Mouse (Mus musculus) kidney, embryonic 16.5 days (tissue): Measurements from ENCODE around the gene Popdc2. TPM values are rescaled to one million over a fixed set of nuclear protein-coding genes. Genes with fewer than 3 reads are reported as not detected.

Source experiments
- ATAC-seq: fragments of 200-750 bp; cut with Nextera tagmentation; 2 replicates; pipeline ENCODE4 v1.8.0; 2017; ENCODE audit warnings: moderate TSS enrichment; ENCODE audit not compliant: low FRiP score, low TSS enrichment
- H3K27ac ChIP-seq: fragments of 300-500 bp; sonication (generic); 2 replicates; pipeline ENCODE4 v1.5.1; 2014; ENCODE audit warnings: low read length
- H3K27me3 ChIP-seq: fragments of 300-500 bp; sonication (generic); 2 replicates; pipeline ENCODE4 v1.6.1; 2014; ENCODE audit warnings: low read length, control low read depth, mixed read lengths; ENCODE audit not compliant: insufficient read depth
- H3K36me3 ChIP-seq: fragments of 300-500 bp; sonication (generic); 2 replicates; pipeline ENCODE4 v1.6.1; 2014; ENCODE audit warnings: low read length, control low read depth, mixed read lengths; ENCODE audit not compliant: insufficient read depth
- H3K4me1 ChIP-seq: fragments of 300-500 bp; sonication (generic); 2 replicates; pipeline ENCODE4 v1.6.1; 2014; ENCODE audit warnings: low read length, control low read depth, mixed read lengths; ENCODE audit not compliant: insufficient read depth
- H3K4me2 ChIP-seq: fragments of 300-500 bp; sonication (generic); replicated peaks from 2 replicates; pipeline ENCODE4 v1.6.1; 2014; ENCODE audit warnings: low read depth, low read length
- H3K4me3 ChIP-seq: fragments of 300-500 bp; sonication (generic); 2 replicates; pipeline ENCODE4 v1.5.1; 2014; ENCODE audit warnings: mild to moderate bottlenecking, low read length
- H3K9ac ChIP-seq: fragments of 300-500 bp; sonication (generic); replicated peaks from 2 replicates; pipeline ENCODE4 v1.6.1; 2014; ENCODE audit warnings: low read length
- H3K9me3 ChIP-seq: fragments of 300-500 bp; sonication (generic); 2 replicates; pipeline ENCODE4 v1.6.1; 2016; ENCODE audit warnings: low read length, control low read depth
- WGBS: fragments of 180-500 bp; shearing (Covaris S2); extraction: QIAGEN DNeasy Blood & Tissue Kit; methylation state at CpG from one replicate; pipeline ENCODE4 v1.1.7; 2014; 5-methylcytosine and 5-hydroxymethylcytosine counted together
- polyA plus RNA-seq: library from polyadenylated mRNA; unstranded; fragments of >200 nt; fragmentation: Nextera tagmentation; extraction: Ambion mirVana; gene quantifications from 2 replicates; pipeline ENCODE4 v1.2.1, GENCODE M21; 2015

The Popdc2 gene
- polyA plus RNA-seq, 1 experiment from 2014 or later = 6.7 TPM

GRCm38 (mm10) chr16:38383683-38384082 lies 21.7 kb downstream of the Popdc2 start:
- ATAC-seq = no peak
- no peaks in the 10 kb centered on the region for H3K9me3 ChIP-seq
- no peaks in the 10 kb centered on the region for H3K27me3 ChIP-seq
- H3K4me1 ChIP-seq = no peaks in the 10 kb centered on the region
- no peak overlapping the region for H3K4me2 ChIP-seq
- no peaks in the 10 kb centered on the region for H3K36me3 ChIP-seq
- H3K4me3 ChIP-seq = no peak overlapping the region
- no peak overlapping the region for H3K9ac ChIP-seq
- 89% methylated on average over 2 of the region's 2 CpGs for WGBS
- no peak overlapping the region for H3K27ac ChIP-seq

- no peaks in the 10 kb centered on the region for H3K36me3 ChIP-seq
- ATAC-seq = no peak
- no peaks in the 10 kb centered on the region for H3K9me3 ChIP-seq
- H3K4me3 ChIP-seq = no peak overlapping the region
- no peak overlapping the region for H3K27ac ChIP-seq
- WGBS = 88% methylated on average over 6 of the region's 6 CpGs
- no peak overlapping the region for H3K4me2 ChIP-seq
- H3K4me1 ChIP-seq = no peaks in the 10 kb centered on the region
- H3K27me3 ChIP-seq = no peaks in the 10 kb centered on the region
- no peak overlapping the region for H3K9ac ChIP-seq
Observed at GRCm38 (mm10) chr16:38385184-38385634, 23.2 kb downstream of the Popdc2 start.

- Histone ChIP-seq H3K9me3 (no peaks in the 10 kb centered on the region), H3K4me1 (no peaks in the 10 kb centered on the region), H3K27ac (no peak overlapping the region), H3K36me3 (no peaks in the 10 kb centered on the region), H3K9ac (no peak overlapping the region), H3K27me3 (no peaks in the 10 kb centered on the region), H3K4me2 (no peak overlapping the region), H3K4me3 (no peak overlapping the region)
- WGBS = 94% methylated on average over 4 of the region's 4 CpGs
- no peak for ATAC-seq
Observed at GRCm38 (mm10) chr16:38385700-38386099, 23.7 kb downstream of the Popdc2 start.

GRCm38 (mm10) chr16:38387389-38387788 lies 25.4 kb downstream of the Popdc2 start:
- H3K9me3 ChIP-seq = no peaks in the 10 kb centered on the region
- no peaks in the 10 kb centered on the region for H3K36me3 ChIP-seq
- no peak overlapping the region for H3K9ac ChIP-seq
- ATAC-seq = no peak
- no peak overlapping the region for H3K4me3 ChIP-seq
- WGBS = 90% methylated on average over 6 of the region's 6 CpGs
- H3K4me2 ChIP-seq = no peak overlapping the region
- no peak overlapping the region for H3K27ac ChIP-seq
- peaks cover 4% of the 10 kb centered on the region; the same call in 1 of the 2 replicates for H3K4me1 ChIP-seq
- no peaks in the 10 kb centered on the region for H3K27me3 ChIP-seq

- Histone ChIP-seq H3K9me3 (no peaks in the 10 kb centered on the region), H3K36me3 (no peaks in the 10 kb centered on the region), H3K27me3 (no peaks in the 10 kb centered on the region), H3K9ac (no peak overlapping the region), H3K4me2 (no peak overlapping the region), H3K4me1 (peaks cover 4% of the 10 kb centered on the region; the same call in 1 of the 2 replicates), H3K27ac (no peak overlapping the region), H3K4me3 (no peak overlapping the region)
- no peak for ATAC-seq
- WGBS = 70% methylated on average over 6 of the region's 6 CpGs
Observed at GRCm38 (mm10) chr16:38388757-38389156, 26.7 kb downstream of the Popdc2 start.

GRCm38 (mm10) chr16:38389284-38389893 lies 27.4 kb downstream of the Popdc2 start:
- Histone ChIP-seq H3K9ac (no peak overlapping the region), H3K27me3 (no peaks in the 10 kb centered on the region), H3K36me3 (no peaks in the 10 kb centered on the region), H3K27ac (no peak overlapping the region), H3K9me3 (no peaks in the 10 kb centered on the region), H3K4me3 (no peak overlapping the region), H3K4me1 (peaks cover 4% of the 10 kb centered on the region; the same call in 1 of the 2 replicates), H3K4me2 (no peak overlapping the region)
- 53% methylated on average over 8 of the region's 8 CpGs for WGBS
- ATAC-seq = no peak

GRCm38 (mm10) chr16:38390322-38390721 lies 28.3 kb downstream of the Popdc2 start:
- Histone ChIP-seq H3K4me3 (no peak overlapping the region), H3K27ac (no peak overlapping the region), H3K9me3 (no peaks in the 10 kb centered on the region), H3K36me3 (no peaks in the 10 kb centered on the region), H3K4me2 (no peak overlapping the region), H3K4me1 (peaks cover 4% of the 10 kb centered on the region; the same call in 1 of the 2 replicates), H3K9ac (no peak overlapping the region), H3K27me3 (no peaks in the 10 kb centered on the region)
- WGBS = 91% methylated on average over 7 of the region's 7 CpGs
- no peak for ATAC-seq

- peaks cover 11% of the 10 kb centered on the region for H3K4me1 ChIP-seq
- H3K4me3 ChIP-seq = no peak overlapping the region
- H3K36me3 ChIP-seq = no peaks in the 10 kb centered on the region
- H3K27me3 ChIP-seq = no peaks in the 10 kb centered on the region
- H3K9me3 ChIP-seq = no peaks in the 10 kb centered on the region
- 0 out of 2 replicates have a peak overlapping the region, but pooled peaks have one; percentile 22 for H3K9ac ChIP-seq
- 68% methylated on average over 23 of the region's 23 CpGs for WGBS
- ATAC-seq = no peak
- H3K4me2 ChIP-seq = 0 out of 2 replicates have a peak overlapping the region, but pooled peaks have one; percentile 10
- no peak overlapping the region for H3K27ac ChIP-seq
Observed at GRCm38 (mm10) chr16:38392126-38392894, 30.3 kb downstream of the Popdc2 start.

GRCm38 (mm10) chr16:38394191-38394618 lies 32.2 kb downstream of the Popdc2 start:
- 87% methylated on average over 8 of the region's 8 CpGs for WGBS
- no peaks in the 10 kb centered on the region for H3K36me3 ChIP-seq
- H3K9ac ChIP-seq = no peak overlapping the region
- peaks cover 15% of the 10 kb centered on the region for H3K4me1 ChIP-seq
- no peak for ATAC-seq
- no peak overlapping the region for H3K4me3 ChIP-seq
- no peak overlapping the region for H3K27ac ChIP-seq
- no peaks in the 10 kb centered on the region for H3K27me3 ChIP-seq
- H3K9me3 ChIP-seq = no peaks in the 10 kb centered on the region
- no peak overlapping the region for H3K4me2 ChIP-seq
